Mouse (Mus musculus) megakaryocyte, embryonic 14.5 days (primary cell): ENCODE data around the gene Mpst.

Experiments
- FLI1 ChIP-seq: IDR thresholded peaks from 2 replicates; pipeline ENCODE4 v1.6.1; 2012; ENCODE audit warnings: low read length, inconsistent platforms, mixed read lengths
- GATA1 ChIP-seq: IDR thresholded peaks from 3 replicates; pipeline ENCODE4 v1.6.1; 2012; ENCODE audit warnings: mixed read lengths, low read length, inconsistent platforms, borderline replicate concordance

- no peak for TF ChIP-seq GATA1
- no peak for TF ChIP-seq FLI1
Measured at GRCm38 (mm10) chr15:78438018-78438394, 31.8 kb downstream of the Mpst start.
